ENCODE assay signal across 17 mouse cellular contexts in the genomic region with DNA sequence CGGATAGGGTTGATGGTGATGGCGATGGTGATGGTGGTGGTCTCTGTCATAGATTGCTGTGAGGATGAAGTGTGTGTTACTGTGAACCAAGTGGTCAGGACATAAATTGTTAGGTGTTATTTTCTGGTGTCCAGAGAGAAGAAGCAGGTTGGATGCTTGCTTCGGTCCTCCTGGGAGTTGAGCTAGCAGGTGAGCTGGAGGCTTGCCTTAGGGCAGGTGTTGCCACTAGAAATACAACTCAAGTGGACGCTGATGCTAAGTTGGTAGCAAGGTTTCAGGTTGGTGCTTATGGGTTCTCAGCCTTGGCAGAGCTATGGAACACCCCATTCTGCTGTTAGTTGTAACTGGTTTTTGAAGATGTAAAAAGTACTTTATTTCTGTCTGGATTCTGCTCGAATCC. TPM values are rescaled to one million over a fixed set of nuclear protein-coding genes. Genes with fewer than 3 reads are reported as not detected.
DNase-seq lines count a peak whose midpoint lies in the region; ATAC-seq and TF ChIP-seq lines count a peak whose summit lies in the region.
"Had no signal": no experiment of that assay in that cellular context is flagged by ENCODE, and none has a peak within 500 bp of the region (broad histone marks: within the 10 kb centered on the region; RNA-seq: fewer than 3 reads in every experiment).

No protein-coding gene starts in this region.

- 89% methylated on average over 5 of the region's 5 CpGs for WGBS in heart, postnatal 0 days
- WGBS in heart, embryonic 12.5 days, result 91% methylated on average over 5 of the region's 5 CpGs
- WGBS in liver, embryonic 12.5 days (ENCODE audit: insufficient replicate concordance), result 90% methylated on average over 5 of the region's 5 CpGs
- WGBS in liver, embryonic 13.5 days (ENCODE audit: insufficient replicate concordance), result 88% methylated on average over 5 of the region's 5 CpGs

- H3K27ac ChIP-seq in heart, postnatal 0 days (ENCODE audit: low read depth), result 0 out of 2 replicates have a peak overlapping the region, but pooled peaks have one; percentile 5
- H3K27ac ChIP-seq in heart, embryonic 12.5 days (ENCODE audit: poor library complexity, severe bottlenecking), result no peak overlapping the region
- peak overlapping the region; percentile 93; the same call in 1 of the 2 replicates for H3K27ac ChIP-seq in liver, embryonic 12.5 days
- H3K27ac ChIP-seq in liver, embryonic 13.5 days, result peak overlapping the region; percentile 91
- H3K27ac ChIP-seq: embryonic facial prominence, embryonic 10.5 days; forebrain, embryonic 15.5 days; hindbrain, embryonic 13.5 days had no signal

- TF ChIP-seq EP300 in heart, postnatal 0 days (IDR thresholded peaks at IDR 0.05; ENCODE audit: low read depth), result no peak

- no peak for ATAC-seq in heart, postnatal 0 days (ENCODE audit: insufficient read depth, low read depth)
- ATAC-seq in heart, embryonic 12.5 days (ENCODE audit: insufficient number of reproducible peaks, low FRiP score), result no peak
- no peak for ATAC-seq in liver, embryonic 12.5 days
- no peak for ATAC-seq in liver, embryonic 13.5 days (ENCODE audit: low read depth)
- ATAC-seq in activated CD4-positive, CD25-positive, alpha-beta regulatory T cell, adult 4 months, result no peak
- ATAC-seq: forebrain, embryonic 15.5 days had no signal

- H3K4me2 ChIP-seq in heart, postnatal 0 days (ENCODE audit: low read depth, low read length), result no peak overlapping the region
- H3K4me2 ChIP-seq in heart, embryonic 12.5 days, result no peak overlapping the region
- peak overlapping the region; percentile 73 for H3K4me2 ChIP-seq in liver, embryonic 12.5 days
- H3K4me2 ChIP-seq in liver, embryonic 13.5 days, result peak overlapping the region; percentile 70
- H3K4me2 ChIP-seq: forebrain, embryonic 15.5 days; hindbrain, embryonic 13.5 days had no signal

- no peak for DNase-seq in heart, postnatal 0 days (ENCODE audit: low spot score)
- peak; percentile 33 for DNase-seq in lung, postnatal 25 days (ENCODE audit: low spot score)
- DNase-seq in lung, postnatal 4 days, result no peak
- DNase-seq in liver, embryonic 13.5 days, result no peak
- DNase-seq in kidney, adult 9 months, result no peak
- DNase-seq: adrenal gland, adult 8-10 months; adrenal gland, postnatal 36 days; cerebellum, adult 2 months; gastrocnemius, postnatal 36 days; heart, adult 18-20 months; heart, postnatal 14 days had no signal

- H3K27me3 ChIP-seq in heart, postnatal 0 days (ENCODE audit: control insufficient read depth, insufficient read depth, low read length), result no peaks in the 10 kb centered on the region
- H3K27me3 ChIP-seq in heart, embryonic 12.5 days (replicated peaks), result no peaks in the 10 kb centered on the region
- H3K27me3 ChIP-seq in liver, embryonic 12.5 days (replicated peaks), result no peaks in the 10 kb centered on the region
- H3K27me3 ChIP-seq in liver, embryonic 13.5 days, result no peaks in the 10 kb centered on the region
- H3K27me3 ChIP-seq: forebrain, embryonic 15.5 days; hindbrain, embryonic 13.5 days had no signal

- H3K4me3 ChIP-seq in heart, postnatal 0 days (ENCODE audit: low read depth, low read length), result no peak overlapping the region
- no peak overlapping the region for H3K4me3 ChIP-seq in heart, embryonic 12.5 days
- H3K4me3 ChIP-seq in liver, embryonic 12.5 days, result peak overlapping the region; percentile 5; the same call in 1 of the 2 replicates
- peak overlapping the region; percentile 14 for H3K4me3 ChIP-seq in liver, embryonic 13.5 days (replicated peaks)
- H3K4me3 ChIP-seq: embryonic facial prominence, embryonic 10.5 days; forebrain, embryonic 15.5 days; hindbrain, embryonic 13.5 days had no signal

- no peak overlapping the region for H3K9ac ChIP-seq in heart, postnatal 0 days (replicated peaks; ENCODE audit: low read depth, low read length)
- no peak overlapping the region for H3K9ac ChIP-seq in heart, embryonic 12.5 days
- peak overlapping the region; percentile 70; the same call in 1 of the 2 replicates for H3K9ac ChIP-seq in liver, embryonic 12.5 days
- H3K9ac ChIP-seq in liver, embryonic 13.5 days, result peak overlapping the region; percentile 55
- H3K9ac ChIP-seq: forebrain, embryonic 15.5 days; hindbrain, embryonic 13.5 days had no signal

- peaks cover 59% of the 10 kb centered on the region for H3K4me1 ChIP-seq in heart, postnatal 0 days (ENCODE audit: control insufficient read depth, insufficient read depth)
- H3K4me1 ChIP-seq in heart, embryonic 12.5 days (replicated peaks), result peaks cover 64% of the 10 kb centered on the region
- H3K4me1 ChIP-seq in liver, embryonic 12.5 days, result peaks cover 81% of the 10 kb centered on the region
- peaks cover 84% of the 10 kb centered on the region for H3K4me1 ChIP-seq in liver, embryonic 13.5 days (replicated peaks)

- no peaks in the 10 kb centered on the region for H3K9me3 ChIP-seq in heart, postnatal 0 days (replicated peaks; ENCODE audit: control insufficient read depth, low read length)
- H3K9me3 ChIP-seq in heart, embryonic 12.5 days (replicated peaks), result no peaks in the 10 kb centered on the region
- no peaks in the 10 kb centered on the region for H3K9me3 ChIP-seq in liver, embryonic 12.5 days (replicated peaks)
- no peaks in the 10 kb centered on the region for H3K9me3 ChIP-seq in liver, embryonic 13.5 days (replicated peaks)
- H3K9me3 ChIP-seq: embryonic facial prominence, embryonic 10.5 days; forebrain, embryonic 15.5 days; hindbrain, embryonic 13.5 days had no signal

- no peak for TF ChIP-seq CTCF in heart, postnatal 0 days (IDR thresholded peaks at IDR 0.05; ENCODE audit: low read depth)

- no peaks in the 10 kb centered on the region for H3K36me3 ChIP-seq in heart, postnatal 0 days (replicated peaks; ENCODE audit: control insufficient read depth, insufficient read depth, low read length)
- no peaks in the 10 kb centered on the region for H3K36me3 ChIP-seq in heart, embryonic 12.5 days
- no peaks in the 10 kb centered on the region for H3K36me3 ChIP-seq in liver, embryonic 12.5 days
- H3K36me3 ChIP-seq in liver, embryonic 13.5 days, result no peaks in the 10 kb centered on the region
- H3K36me3 ChIP-seq: embryonic facial prominence, embryonic 10.5 days; forebrain, embryonic 15.5 days; hindbrain, embryonic 13.5 days had no signal

RNA-seq across cellular contexts. Expression of a gene that starts 4.1 kb away (rescaled TPM):
- 19.2 and 27.0 TPM in 2 replicates for total RNA-seq in heart, postnatal 0 days (2014; rRNA removed; ENCODE audit: low replicate concordance)
- 5.1 and 5.4 TPM in 2 replicates for polyA plus RNA-seq in heart, postnatal 0 days (2015; fragmentation: Nextera tagmentation; extraction: Ambion mirVana)
- 9.6 and 11.6 TPM in 2 replicates for polyA plus RNA-seq in heart, embryonic 12.5 days (2016; fragmentation: Nextera tagmentation; extraction: Ambion mirVana)
- 8.8 and 10.6 TPM in 2 replicates for polyA plus RNA-seq in liver, embryonic 12.5 days (2016; fragmentation: Nextera tagmentation; extraction: Ambion mirVana)
- polyA plus RNA-seq in liver, embryonic 13.5 days (2015; fragmentation: Nextera tagmentation; extraction: Ambion mirVana), result 6.3 and 9.0 TPM in 2 replicates
- polyA plus RNA-seq in activated CD4-positive, CD25-positive, alpha-beta regulatory T cell, adult 4 months (2017; shearing (Covaris generic)), result 1 to 10 TPM; 2.3 TPM

Comparison
In these comparisons a context has a peak if more than half of its experiments do, and no peak if none do; other contexts are left out.
1. H3K4me2 ChIP-seq: peak in liver, embryonic 12.5 days (single experiment) and liver, embryonic 13.5 days (single experiment); none in heart, postnatal 0 days (single experiment) and heart, embryonic 12.5 days (single experiment).
2. H3K4me3 ChIP-seq: peak in liver, embryonic 12.5 days (single experiment) and liver, embryonic 13.5 days (single experiment); none in heart, postnatal 0 days (single experiment) and heart, embryonic 12.5 days (single experiment).
3. H3K9ac ChIP-seq: peak in liver, embryonic 12.5 days (single experiment) and liver, embryonic 13.5 days (single experiment); none in heart, postnatal 0 days (single experiment) and heart, embryonic 12.5 days (single experiment).